Mouse (Mus musculus) lung, embryonic 14.5 days (tissue): ENCODE results near the gene Usp13. TPM values are rescaled to one million over a fixed set of nuclear protein-coding genes. Genes with fewer than 3 reads are reported as not detected.

ENCODE experiments used
- ATAC-seq: fragments of 200-750 bp; cut with Nextera tagmentation; 2 replicates; pipeline ENCODE4 v1.8.0; 2017; ENCODE audit warnings: mild to moderate bottlenecking, moderate TSS enrichment, moderate library complexity; ENCODE audit not compliant: insufficient read depth
- DNase-seq: peaks from one replicate; pipeline ENCODE4 v3.0.0-alpha.2; 2015
- H3K27ac ChIP-seq: fragments of 300-500 bp; sonication (generic); 2 replicates; pipeline ENCODE4 v1.5.1; 2014; ENCODE audit warnings: low read depth, mild to moderate bottlenecking, moderate library complexity
- H3K27me3 ChIP-seq: fragments of 300-500 bp; sonication (generic); 2 replicates; pipeline ENCODE4 v1.6.1; 2014; ENCODE audit warnings: low read length, control low read depth; ENCODE audit not compliant: insufficient read depth
- H3K36me3 ChIP-seq: fragments of 300-500 bp; sonication (generic); 2 replicates; pipeline ENCODE4 v1.6.1; 2014; ENCODE audit warnings: control low read depth; ENCODE audit not compliant: insufficient read depth
- H3K4me1 ChIP-seq: fragments of 300-500 bp; sonication (generic); 2 replicates; pipeline ENCODE4 v1.6.1; 2014; ENCODE audit warnings: antibody characterized with exemption, control low read depth; ENCODE audit not compliant: insufficient read depth
- H3K4me2 ChIP-seq: fragments of 300-500 bp; sonication (generic); 2 replicates; pipeline ENCODE4 v1.6.1; 2014; ENCODE audit warnings: mild to moderate bottlenecking
- H3K4me3 ChIP-seq: fragments of 300-500 bp; sonication (generic); 2 replicates; pipeline ENCODE4 v1.5.1; 2014; ENCODE audit warnings: low read depth, low read length
- H3K9ac ChIP-seq: fragments of 300-500 bp; sonication (generic); 2 replicates; pipeline ENCODE4 v1.6.1; 2014
- H3K9me3 ChIP-seq: fragments of 300-500 bp; sonication (generic); 2 replicates; pipeline ENCODE4 v1.6.1; 2016; ENCODE audit warnings: low read depth, low read length, control low read depth
- CTCF ChIP-seq: IDR thresholded peaks from 2 replicates; pipeline ENCODE4 v1.5.1; 2016; ENCODE audit warnings: antibody characterized with exemption, low read depth
- WGBS: fragments of 180-500 bp; shearing (Covaris S2); extraction: QIAGEN DNeasy Blood & Tissue Kit; methylation state at CpG from one replicate; pipeline ENCODE4 v1.1.7; 2014; 5-methylcytosine and 5-hydroxymethylcytosine counted together
- polyA plus RNA-seq: library from polyadenylated mRNA; unstranded; fragments of >200 nt; fragmentation: Nextera tagmentation; extraction: Ambion mirVana; gene quantifications from 2 replicates; pipeline ENCODE4 v1.2.1, GENCODE M21; 2014

Usp13 gene
- polyA plus RNA-seq, 1 experiment from 2014 or later = 6.3 TPM

DNA sequence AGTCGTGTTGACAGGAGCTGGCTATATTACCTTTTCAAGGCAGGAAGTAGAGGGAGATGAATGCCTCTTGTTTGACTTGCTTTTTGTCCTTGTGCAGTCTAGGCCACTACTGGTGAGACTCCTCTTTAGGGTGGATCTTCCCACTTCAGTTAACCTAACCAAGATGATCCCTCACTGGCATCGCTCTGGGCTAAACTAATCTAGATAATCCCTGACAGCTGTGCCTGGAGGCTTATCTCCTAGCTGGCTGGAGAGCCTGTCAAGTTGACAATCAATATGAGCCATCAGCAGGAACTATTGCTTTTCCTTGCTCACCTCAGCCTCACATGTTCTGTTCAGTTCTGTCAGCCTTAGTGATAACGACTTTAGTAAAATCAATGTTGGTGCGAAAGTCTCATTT, 86.1 kb downstream of the Usp13 start:
- no peaks in the 10 kb centered on the region for H3K9me3 ChIP-seq
- no peak overlapping the region for H3K4me2 ChIP-seq
- no peaks in the 10 kb centered on the region for H3K36me3 ChIP-seq
- no peak overlapping the region for H3K9ac ChIP-seq
- H3K4me3 ChIP-seq = no peak overlapping the region
- ATAC-seq = no peak
- no peak overlapping the region for H3K27ac ChIP-seq
- no peak for TF ChIP-seq CTCF
- H3K27me3 ChIP-seq = no peaks in the 10 kb centered on the region
- H3K4me1 ChIP-seq = no peaks in the 10 kb centered on the region
- DNase-seq = no peak
- 38% methylated on average over 4 of the region's 4 CpGs for WGBS

- 48% methylated on average over 1 of the region's 1 CpGs for WGBS
- Histone ChIP-seq H3K4me2 (no peak overlapping the region), H3K27me3 (no peaks in the 10 kb centered on the region), H3K9me3 (no peaks in the 10 kb centered on the region), H3K9ac (no peak overlapping the region), H3K4me3 (no peak overlapping the region), H3K4me1 (no peaks in the 10 kb centered on the region), H3K36me3 (no peaks in the 10 kb centered on the region), H3K27ac (no peak overlapping the region)
- no peak for TF ChIP-seq CTCF
- no peak for ATAC-seq
- no peak for DNase-seq
Measured at GRCm38 (mm10) chr3:32904599-32904998, 87.3 kb downstream of the Usp13 start.

DNA sequence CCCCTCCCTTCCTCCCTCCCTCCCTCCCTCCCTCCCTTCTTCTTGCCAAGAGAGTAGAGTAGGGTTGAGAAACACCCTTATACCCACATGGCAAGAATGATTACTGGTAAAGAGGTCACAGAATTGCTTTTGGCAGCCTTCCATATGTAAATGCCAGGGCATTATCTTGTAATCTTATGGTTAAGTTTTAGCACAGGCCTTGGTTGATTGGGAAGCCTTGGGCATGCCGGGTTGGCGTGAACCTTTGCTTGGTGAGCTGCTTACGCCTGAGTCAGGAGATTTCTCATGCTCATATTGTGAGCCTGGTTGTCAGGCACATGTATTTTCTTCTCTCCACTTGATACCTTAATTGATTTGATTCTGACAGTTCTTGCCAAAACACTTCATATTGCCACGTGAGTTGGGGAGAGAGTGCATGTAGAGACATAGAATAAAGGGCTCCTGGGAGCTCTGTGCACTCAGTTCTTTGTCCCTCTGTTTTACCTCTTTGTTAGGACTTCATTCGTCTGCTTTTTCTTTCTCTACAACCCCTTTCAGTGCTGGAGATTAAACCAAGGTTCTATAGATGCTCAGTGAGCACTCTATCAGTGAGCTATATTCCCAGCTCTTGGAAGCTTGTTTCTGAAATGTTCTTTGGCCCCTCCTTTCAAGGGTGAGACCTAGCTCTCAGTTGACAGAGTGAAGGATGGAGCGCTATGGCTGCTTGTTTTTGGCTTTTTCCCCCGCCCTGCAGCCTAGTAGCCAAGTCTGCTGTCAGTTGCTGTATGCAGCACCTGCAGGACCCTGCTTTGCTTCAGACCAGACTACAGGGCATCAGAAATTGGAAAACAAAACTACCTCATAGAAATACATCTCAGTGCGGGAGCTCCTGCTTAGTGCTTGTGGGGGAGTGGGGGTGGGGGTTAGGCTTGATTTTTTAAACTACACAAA, 88.8 kb downstream of the Usp13 start:
- no peaks in the 10 kb centered on the region for H3K27me3 ChIP-seq
- H3K9ac ChIP-seq = no peak overlapping the region
- 71% methylated on average over 8 of the region's 8 CpGs for WGBS
- TF ChIP-seq CTCF = no peak
- no peaks in the 10 kb centered on the region for H3K4me1 ChIP-seq
- no peak overlapping the region for H3K4me3 ChIP-seq
- no peaks in the 10 kb centered on the region for H3K36me3 ChIP-seq
- H3K27ac ChIP-seq = no peak overlapping the region
- ATAC-seq (no peak), DNase-seq (no peak)
- H3K4me2 ChIP-seq = no peak overlapping the region
- no peaks in the 10 kb centered on the region for H3K9me3 ChIP-seq

GRCm38 (mm10) chr3:32908400-32908799, 91.1 kb downstream of the Usp13 start:
- no peak overlapping the region for H3K4me3 ChIP-seq
- H3K4me1 ChIP-seq = no peaks in the 10 kb centered on the region
- H3K36me3 ChIP-seq = no peaks in the 10 kb centered on the region
- H3K4me2 ChIP-seq = no peak overlapping the region
- DNase-seq (no peak), ATAC-seq (no peak)
- no peak overlapping the region for H3K9ac ChIP-seq
- no peaks in the 10 kb centered on the region for H3K27me3 ChIP-seq
- no peaks in the 10 kb centered on the region for H3K9me3 ChIP-seq
- H3K27ac ChIP-seq = no peak overlapping the region
- 57% methylated on average over 3 of the region's 3 CpGs for WGBS
- TF ChIP-seq CTCF = no peak

- Histone ChIP-seq H3K4me1 (no peaks in the 10 kb centered on the region), H3K27ac (no peak overlapping the region), H3K9me3 (no peaks in the 10 kb centered on the region), H3K9ac (no peak overlapping the region), H3K36me3 (0 out of 2 replicates have a peak, but pooled peaks cover 6% of the 10 kb centered on the region), H3K27me3 (no peaks in the 10 kb centered on the region), H3K4me3 (no peak overlapping the region), H3K4me2 (no peak overlapping the region)
- peak; percentile 34; the same call in 1 of the 2 replicates for TF ChIP-seq CTCF
- ATAC-seq (no peak), DNase-seq (peak; percentile 14)
- WGBS = 59% methylated on average over 7 of the region's 7 CpGs
Measured at GRCm38 (mm10) chr3:32910071-32910551, 92.8 kb downstream of the Usp13 start.

DNA sequence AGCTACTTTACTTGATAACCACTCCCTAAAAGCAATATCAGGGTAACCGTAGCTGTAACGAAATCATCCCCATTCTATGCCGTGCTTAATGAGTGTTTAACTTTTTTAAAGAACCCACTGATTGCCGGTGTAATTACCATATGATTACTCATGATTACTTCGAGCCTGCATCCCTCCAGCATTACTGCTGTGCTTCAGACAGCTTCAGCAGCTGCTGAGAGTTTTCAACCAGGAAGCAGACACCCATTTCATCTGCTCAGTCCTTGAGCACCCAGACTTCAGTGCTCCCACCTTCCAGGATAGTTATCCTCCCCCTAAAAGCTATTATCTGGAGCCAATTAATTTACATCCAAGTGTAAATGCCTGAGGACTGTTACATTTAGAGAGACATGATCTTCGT, 106.8 kb downstream of the Usp13 start:
- DNase-seq = no peak
- WGBS = 88% methylated on average over 6 of the region's 6 CpGs
- Histone ChIP-seq H3K4me2 (no peak overlapping the region), H3K9ac (no peak overlapping the region), H3K27me3 (no peaks in the 10 kb centered on the region), H3K27ac (no peak overlapping the region), H3K9me3 (no peaks in the 10 kb centered on the region), H3K4me1 (no peaks in the 10 kb centered on the region), H3K4me3 (no peak overlapping the region), H3K36me3 (peaks cover 14% of the 10 kb centered on the region; the same call in 1 of the 2 replicates)
- no peak for ATAC-seq
- no peak for TF ChIP-seq CTCF

GRCm38 (mm10) chr3:32939802-32940501, 122.6 kb downstream of the Usp13 start:
- DNase-seq (no peak), ATAC-seq (no peak)
- Histone ChIP-seq H3K27me3 (no peaks in the 10 kb centered on the region), H3K9ac (no peak overlapping the region), H3K27ac (no peak overlapping the region), H3K9me3 (no peaks in the 10 kb centered on the region), H3K4me3 (no peak overlapping the region), H3K4me1 (no peaks in the 10 kb centered on the region), H3K36me3 (no peaks in the 10 kb centered on the region), H3K4me2 (no peak overlapping the region)
- TF ChIP-seq CTCF = no peak
- WGBS = 51% methylated on average over 8 of the region's 8 CpGs
